Mouse (Mus musculus) heart, postnatal 10 days (tissue): Measurements from ENCODE around the gene Lsm2. TPM values are rescaled to one million over a fixed set of nuclear protein-coding genes. Genes with fewer than 3 reads are reported as not detected.
A peak's percentile ranks its signal among the peaks of the same experiment; 100 is the strongest.
"Not testable (repeated sequence)": the region's sequence is repeated elsewhere in the genome, so short reads cannot be mapped to it uniquely, and the experiment has no call there.

Experiments used
- DNase-seq, 2 experiments: peaks; one replicate each; pipeline ENCODE4 v3.0.0; 2021
- intact Hi-C: fragments of 180-260 bp; cut with DNase I; formaldehyde crosslinking; loops from one replicate; pipeline ENCODE4 v1.15.1; 2025
- total RNA-seq, 2 experiments: library from RNA; stranded (reverse); gene quantifications; 2 replicates each; pipeline ENCODE4 v1.2.3; 2021

The Lsm2 gene
- total RNA-seq, 2 experiments from 2014 or later: 28.8 to 31.7 TPM

- intact Hi-C loops: no loop called here
- no peak for DNase-seq
Measured at GRCm38 (mm10) chr17:35024261-35024660, 42.6 kb downstream of the Lsm2 start.

DNA sequence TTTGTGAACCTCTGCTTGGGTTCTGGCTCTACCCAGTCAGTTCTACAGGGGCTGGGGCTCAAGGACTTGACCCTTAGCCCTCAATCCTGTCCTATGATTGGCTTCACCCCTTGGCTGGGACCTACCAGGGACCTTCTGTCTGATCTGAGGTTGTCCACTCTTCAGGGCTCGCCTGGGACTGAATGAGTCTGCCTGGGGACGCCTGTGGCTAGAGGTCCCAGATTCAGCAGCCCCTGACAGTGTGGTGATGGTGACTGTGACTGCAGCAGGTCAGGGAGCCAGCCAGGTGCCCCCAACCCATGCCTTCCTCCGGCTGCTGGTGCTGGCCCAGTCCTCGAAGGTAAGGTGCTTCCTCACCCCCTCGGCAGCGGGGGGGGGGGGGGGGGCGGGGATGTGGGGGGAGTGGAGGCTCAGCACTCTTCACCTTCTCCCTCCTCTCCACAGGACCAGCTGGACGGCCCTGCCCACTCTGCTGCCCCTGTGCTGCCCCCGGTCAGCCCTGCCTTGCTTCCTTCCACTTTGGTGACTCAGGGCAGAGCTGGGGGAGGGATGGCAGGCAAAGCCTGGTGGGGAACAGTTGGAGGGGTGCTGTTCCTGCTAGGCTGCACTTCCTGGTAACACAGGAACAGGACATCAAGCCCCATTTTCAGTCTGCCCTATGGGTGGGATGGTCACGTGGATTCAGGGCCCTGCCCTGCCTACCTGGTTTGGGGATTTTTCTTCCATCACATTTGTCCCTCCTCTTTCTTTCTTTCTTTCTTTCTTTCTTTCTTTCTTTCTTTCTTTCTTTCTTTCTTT lies 43.2 kb downstream of the Lsm2 start:
- no peak for DNase-seq
- intact Hi-C loops: no loop called here

DNA sequence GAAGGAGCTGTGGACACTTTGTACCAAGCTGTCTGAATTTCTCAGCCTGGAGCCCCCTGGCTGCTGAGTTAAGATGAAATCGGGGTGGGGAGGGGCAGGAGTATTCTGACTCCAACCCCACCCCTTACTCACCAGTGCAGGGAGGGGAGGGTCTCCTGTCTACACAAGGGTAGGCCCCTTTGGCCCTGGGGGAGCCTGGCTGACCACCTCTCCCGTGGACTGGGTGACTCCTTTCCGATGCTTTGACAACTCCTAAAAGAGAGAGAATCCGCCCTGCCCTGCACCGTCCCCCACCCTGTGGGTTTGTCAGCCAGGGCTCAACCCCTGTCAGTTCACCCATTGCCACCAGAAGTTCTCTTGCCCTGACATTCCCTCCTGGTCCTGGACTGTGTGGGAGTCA lies 44.5 kb downstream of the Lsm2 start:
- intact Hi-C loops: no loop called here
- no peak for DNase-seq

- DNase-seq: peak; percentile 54 to 60
- intact Hi-C loops: loop anchor here (2.0 kb wide), 1 partner anchor 17 kb away; no protein-coding TSS in a partner anchor
Measured at GRCm38 (mm10) chr17:35027277-35028068, 45.8 kb downstream of the Lsm2 start, which contains the start of gene Sapcd1. Gene Sapcd1 (minus strand): TSS chr17:35028016.

- no peak for DNase-seq
- intact Hi-C loops: loop anchor here (2.0 kb wide), 1 partner anchor 16 kb away; no protein-coding TSS in a partner anchor
Measured at GRCm38 (mm10) chr17:35028315-35028714, 46.7 kb downstream of the Lsm2 start.

DNA sequence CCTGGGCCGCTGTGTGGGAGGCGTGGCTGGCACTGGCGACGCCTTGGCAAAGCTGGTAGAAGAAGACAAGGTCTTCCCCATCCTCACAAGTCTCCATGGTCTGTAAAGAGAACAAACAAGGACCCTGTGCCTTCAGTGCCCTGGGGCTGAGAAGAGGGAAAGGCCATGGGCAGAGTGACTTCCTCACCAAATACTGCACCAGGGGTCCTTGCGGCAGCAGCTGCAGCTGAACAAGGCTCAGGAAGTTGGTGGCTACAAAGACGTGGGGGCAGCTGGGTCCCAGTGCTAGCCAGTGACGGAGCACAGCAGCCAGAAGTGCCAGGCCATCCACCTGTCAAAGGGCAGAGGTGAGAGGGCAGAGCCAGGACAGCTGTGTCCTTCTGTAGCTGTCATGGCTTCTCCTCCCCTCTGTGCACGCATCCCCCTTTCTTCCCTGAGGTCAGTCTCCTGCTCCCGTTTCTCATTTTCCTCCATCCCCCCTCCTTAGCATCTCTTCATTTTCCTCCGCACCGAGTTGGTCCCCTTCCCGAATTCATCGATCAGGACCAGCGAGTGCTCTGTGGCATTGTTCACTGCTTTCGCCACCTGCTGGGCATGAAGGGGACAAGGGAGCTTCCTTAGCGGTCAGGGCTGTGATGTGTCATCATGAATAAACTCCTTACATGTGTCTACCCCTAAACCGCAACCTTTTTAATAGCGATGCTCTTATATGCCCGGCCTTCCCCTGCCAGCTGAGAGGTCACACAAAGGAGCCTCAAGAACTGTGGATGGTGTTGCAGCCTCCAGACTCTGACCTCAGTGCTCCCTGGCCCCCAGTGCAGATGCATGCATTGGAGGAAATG lies 48.2 kb downstream of the Lsm2 start:
- intact Hi-C loops: loop anchor here (2.0 kb wide), 1 partner anchor 15 kb away; no protein-coding TSS in a partner anchor
- DNase-seq: no peak

GRCm38 (mm10) chr17:35031272-35031671 lies 49.6 kb downstream of the Lsm2 start:
- no peak for DNase-seq
- intact Hi-C loops: no loop called here

DNA sequence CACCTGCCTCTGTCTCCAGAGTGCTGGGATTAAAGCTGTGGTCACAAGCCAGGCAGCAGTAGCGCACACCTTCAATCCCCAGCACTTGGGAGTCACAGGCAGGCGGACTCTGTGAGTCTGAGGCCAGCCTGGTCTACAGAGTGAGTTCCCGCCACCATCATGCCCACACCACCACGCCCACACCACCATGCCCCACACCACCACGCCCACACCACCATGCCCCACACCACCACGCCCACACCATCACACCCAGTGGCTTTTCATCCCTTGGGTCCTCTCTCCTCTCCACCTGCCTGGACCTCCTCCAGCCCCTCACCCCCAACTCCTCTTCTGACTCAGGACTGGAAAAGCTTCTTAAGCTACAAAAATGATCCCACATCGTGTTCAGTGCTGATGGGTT lies 50.2 kb downstream of the Lsm2 start:
- intact Hi-C loops: no loop called here
- DNase-seq: no peak

DNA sequence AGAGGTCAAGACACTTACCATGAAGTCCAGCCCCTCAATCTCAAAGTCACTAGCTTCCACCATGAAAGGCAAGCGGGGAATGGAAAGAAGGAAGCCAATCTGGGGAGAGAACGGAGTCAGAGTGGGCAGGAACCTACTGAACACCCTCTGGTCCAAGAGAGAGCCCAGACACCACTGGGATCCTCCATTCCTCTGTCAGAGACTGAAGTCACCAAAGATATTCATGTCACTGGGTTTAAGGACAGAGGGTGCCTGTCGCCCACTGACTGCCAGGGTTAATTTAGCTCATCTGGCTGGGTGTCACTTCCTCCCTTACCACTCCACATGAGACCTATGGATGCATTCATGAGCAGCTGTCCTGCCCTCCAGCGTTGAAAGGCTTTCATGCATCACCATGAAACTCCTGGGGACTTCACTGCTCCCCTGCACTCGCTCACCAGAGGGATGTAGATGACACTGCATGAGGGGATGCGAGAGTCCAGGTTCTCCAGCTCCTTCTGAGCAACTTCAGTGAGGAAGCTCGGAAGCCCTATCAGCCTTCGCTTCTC lies 50.7 kb downstream of the Lsm2 start:
- DNase-seq: no peak
- intact Hi-C loops: no loop called here

GRCm38 (mm10) chr17:35033703-35034102 lies 52.0 kb downstream of the Lsm2 start:
- intact Hi-C loops, DNase-seq: not testable (repeated sequence)

GRCm38 (mm10) chr17:35034896-35035295 lies 53.2 kb downstream of the Lsm2 start:
- DNase-seq: no peak
- intact Hi-C loops: no loop called here

Other genes starting within 250 kb of the Lsm2 start
- gene C4b, start 238.0 kb upstream of the Lsm2 start, total RNA-seq: 10 to 100 TPM; 15.8 to 19.5 TPM
- not detected for gene Cyp21a1, start 177.3 kb upstream of the Lsm2 start, total RNA-seq
- gene Stk19, start 144.9 kb upstream of the Lsm2 start, total RNA-seq: 10 to 100 TPM; 12.5 to 13.5 TPM
- gene Dxo, start 144.8 kb upstream of the Lsm2 start, total RNA-seq: 10 to 100 TPM; 16.9 to 20.5 TPM
- 10 to 100 TPM; 27.6 to 29.3 TPM for gene Skiv2l, start 131.7 kb upstream of the Lsm2 start, total RNA-seq
- 10 to 100 TPM; 21.0 to 21.3 TPM for gene Nelfe, start 131.5 kb upstream of the Lsm2 start, total RNA-seq
- gene Cfb, start 119.3 kb upstream of the Lsm2 start, total RNA-seq: 1 to 10 TPM; 3.5 to 7.0 TPM
- 1 to 10 TPM; 5.5 to 9.3 TPM for gene Zbtb12, start 102.4 kb upstream of the Lsm2 start, total RNA-seq
- gene Gm20547, start 99.8 kb upstream of the Lsm2 start, total RNA-seq: not detected
- 1 to 10 TPM; 3.1 to 5.6 TPM for gene C2, start 83.6 kb upstream of the Lsm2 start, total RNA-seq
- gene Ehmt2, start 83.4 kb upstream of the Lsm2 start, total RNA-seq: 10 to 100 TPM; 52.4 to 58.2 TPM
- gene Slc44a4, start 67.4 kb upstream of the Lsm2 start, total RNA-seq: not detected
- gene Neu1, start 50.6 kb upstream of the Lsm2 start, total RNA-seq: 10 to 100 TPM; 12.2 to 12.6 TPM
- 1 to 10 TPM; 3.9 to 4.5 TPM for gene Hspa1b, start 22.6 kb upstream of the Lsm2 start, total RNA-seq
- gene Gm20481, start 11.9 kb upstream of the Lsm2 start, total RNA-seq: not detected
- gene Hspa1a, start 9.7 kb upstream of the Lsm2 start, total RNA-seq: 1 to 10 TPM; 2.6 TPM
- 1 to 10 TPM; 4.0 to 4.1 TPM for gene Hspa1l, start 9.2 kb upstream of the Lsm2 start, total RNA-seq
- 10 to 100 TPM; 34.5 to 35.6 TPM for gene Vars, start 19.1 kb downstream of the Lsm2 start, total RNA-seq
- 1 to 10 TPM; 3.3 to 3.8 TPM for gene Vwa7, start 34.7 kb downstream of the Lsm2 start, total RNA-seq
- under 1 TPM in 1 of 2 experiments, not detected in 1; 0.38 TPM for gene Sapcd1, start 46.2 kb downstream of the Lsm2 start, total RNA-seq
- 1 to 10 TPM; 2.0 TPM for gene Msh5, start 64.9 kb downstream of the Lsm2 start, total RNA-seq
- 100 to 1,000 TPM; 115 to 118 TPM for gene Clic1, start 68.1 kb downstream of the Lsm2 start, total RNA-seq
- 10 to 100 TPM; 84.5 to 86.1 TPM for gene Ddah2, start 77.2 kb downstream of the Lsm2 start, total RNA-seq
- gene Ly6g6c, start 83.5 kb downstream of the Lsm2 start, total RNA-seq: not detected
- under 1 TPM; 0.55 to 0.77 TPM for gene Mpig6b, start 84.3 kb downstream of the Lsm2 start, total RNA-seq
- under 1 TPM; 0.24 to 0.37 TPM for gene Ly6g6e, start 95.0 kb downstream of the Lsm2 start, total RNA-seq
- gene Ly6g6d, start 96.2 kb downstream of the Lsm2 start, total RNA-seq: 1 to 10 TPM; 1.1 to 1.2 TPM
- not detected for gene Ly6g6f, start 103.7 kb downstream of the Lsm2 start, total RNA-seq
- gene Abhd16a, start 107.4 kb downstream of the Lsm2 start, total RNA-seq: 10 to 100 TPM; 51.0 to 55.7 TPM
- not detected for gene Ly6g5c, start 126.4 kb downstream of the Lsm2 start, total RNA-seq
- gene Ly6g5b, start 133.6 kb downstream of the Lsm2 start, total RNA-seq: under 1 TPM in 1 of 2 experiments, not detected in 1; 0.67 TPM
- gene Gpank1, start 139.6 kb downstream of the Lsm2 start, total RNA-seq: 1 to 10 TPM; 6.6 to 8.3 TPM
- gene Csnk2b, start 140.2 kb downstream of the Lsm2 start, total RNA-seq: 100 to 1,000 TPM; 183 to 187 TPM
- gene D17H6S53E, start 144.5 kb downstream of the Lsm2 start, total RNA-seq: 10 to 100 TPM; 28.5 to 32.4 TPM
- gene Apom, start 150.2 kb downstream of the Lsm2 start, total RNA-seq: not detected
- 100 to 1,000 TPM; 285 to 291 TPM for gene Bag6, start 153.3 kb downstream of the Lsm2 start, total RNA-seq
- gene Prrc2a, start 183.0 kb downstream of the Lsm2 start, total RNA-seq: 100 to 1,000 TPM; 195 to 211 TPM
- gene Aif1, start 194.2 kb downstream of the Lsm2 start, total RNA-seq: 1 to 10 TPM; 2.9 to 4.6 TPM
- gene Lst1, start 206.6 kb downstream of the Lsm2 start, total RNA-seq: 1 to 10 TPM; 2.8 to 4.5 TPM
- 1 to 10 TPM in 1 of 2 experiments, under 1 TPM in 1; 0.94 to 1.2 TPM for gene Ltb, start 212.6 kb downstream of the Lsm2 start, total RNA-seq
- gene Tnf, start 220.1 kb downstream of the Lsm2 start, total RNA-seq: under 1 TPM; 0.72 to 0.87 TPM
- gene Lta, start 223.5 kb downstream of the Lsm2 start, total RNA-seq: under 1 TPM in 1 of 2 experiments, not detected in 1; 0.17 TPM
- gene Gm16181, start 239.0 kb downstream of the Lsm2 start, total RNA-seq: under 1 TPM in 1 of 2 experiments, not detected in 1; 0.84 TPM